Mouse (Mus musculus) testis, adult 2 months (tissue): ENCODE measurements around the gene Tfap2b. TPM values are rescaled to one million over a fixed set of nuclear protein-coding genes. Genes with fewer than 3 reads are reported as not detected.

Experiments
- H3K27ac ChIP-seq: fragments of 200-500 bp; 2 replicates; pipeline ENCODE4 v1.5.1; 2012; ENCODE audit warnings: low read depth, low read length; ENCODE audit not compliant: control insufficient read depth, insufficient read depth
- H3K27me3 ChIP-seq: fragments of 200-500 bp; 2 replicates; pipeline ENCODE4 v1.6.1; 2012; ENCODE audit warnings: mild to moderate bottlenecking, low read length, moderate library complexity; ENCODE audit not compliant: control insufficient read depth, insufficient read depth
- H3K36me3 ChIP-seq: fragments of 200-500 bp; 2 replicates; pipeline ENCODE4 v1.6.1; 2012; ENCODE audit warnings: mild to moderate bottlenecking, low read length; ENCODE audit not compliant: control insufficient read depth, insufficient read depth
- H3K4me1 ChIP-seq: fragments of 200-500 bp; 2 replicates; pipeline ENCODE4 v1.6.1; 2012; ENCODE audit warnings: low read length; ENCODE audit not compliant: control insufficient read depth, insufficient read depth
- H3K4me3 ChIP-seq: fragments of 200-500 bp; 2 replicates; pipeline ENCODE4 v1.5.1; 2012; ENCODE audit warnings: low read depth, mild to moderate bottlenecking, low read length, moderate library complexity, mixed read lengths; ENCODE audit not compliant: control insufficient read depth
- CTCF ChIP-seq: fragments of 200-500 bp; IDR thresholded peaks from 2 replicates; pipeline ENCODE4 v1.5.1; 2012; ENCODE audit warnings: low read depth, mild to moderate bottlenecking, inconsistent platforms, low read length, moderate library complexity; ENCODE audit not compliant: control insufficient read depth, insufficient read depth, insufficient replicate concordance
- POLR2A ChIP-seq: fragments of 200-500 bp; IDR thresholded peaks from 2 replicates; pipeline ENCODE4 v1.6.1; 2012; ENCODE audit warnings: low read depth, mild to moderate bottlenecking, inconsistent platforms, low read length, moderate library complexity; ENCODE audit not compliant: control insufficient read depth
- polyA plus RNA-seq: library from polyadenylated mRNA; depleted of rRNA; stranded (reverse); fragments of >200 nt; gene quantifications from 2 replicates; pipeline ENCODE4 v1.2.3, GENCODE M21; 2012; rRNA removed

Gene Tfap2b
- polyA plus RNA-seq, 1 experiment = not detected

DNA sequence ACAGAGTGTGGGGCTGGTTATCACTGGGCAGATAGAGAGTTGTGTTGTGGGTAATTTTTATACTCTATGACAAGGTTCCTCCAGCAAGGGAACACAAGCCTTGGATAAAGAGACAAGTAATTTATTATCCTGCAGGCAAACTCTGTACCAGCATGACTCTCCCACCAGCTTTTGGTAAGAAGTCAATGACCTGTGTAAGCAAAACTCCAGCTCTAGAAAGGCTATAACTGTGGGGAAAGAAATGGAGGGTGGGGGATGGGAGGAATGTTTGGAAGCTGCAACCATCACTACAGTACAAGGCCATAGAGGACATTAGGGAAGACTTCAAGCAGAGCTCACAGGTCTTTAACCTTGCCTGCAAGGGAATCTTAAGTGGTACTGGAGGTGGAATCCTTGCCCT lies 31.3 kb downstream of the Tfap2b start:
- Histone ChIP-seq H3K4me3 (peak overlapping the region; percentile 36; the same call in 1 of the 2 replicates), H3K27me3 (peaks cover 4% of the 10 kb centered on the region; the same call in 1 of the 2 replicates), H3K27ac (no peak overlapping the region), H3K4me1 (no peaks in the 10 kb centered on the region; the same call in 1 of the 2 replicates), H3K36me3 (no peaks in the 10 kb centered on the region)
- TF ChIP-seq CTCF (no peak), POLR2A (no peak)

DNA sequence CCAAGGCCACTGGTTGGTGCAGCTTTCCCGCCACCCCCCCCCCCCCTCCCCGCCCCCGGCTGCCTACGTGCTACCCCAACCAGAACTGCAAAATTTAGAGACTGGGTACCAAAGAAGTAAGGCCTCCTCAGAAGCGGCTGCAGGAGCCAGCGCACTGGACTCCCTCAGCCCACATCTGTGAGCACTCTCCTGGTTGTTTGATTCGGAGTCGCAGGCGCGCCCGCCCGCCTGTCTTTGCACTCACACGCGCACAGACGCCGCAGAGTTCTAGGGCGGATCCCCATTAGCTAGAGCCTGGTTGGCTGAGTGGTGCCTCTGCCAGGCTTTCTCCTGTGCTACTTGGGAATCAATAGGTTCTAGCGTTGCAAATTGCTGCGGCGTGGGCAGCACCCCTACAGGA lies 32.6 kb downstream of the Tfap2b start:
- Histone ChIP-seq H3K27ac (no peak overlapping the region), H3K4me1 (no peaks in the 10 kb centered on the region; the same call in 1 of the 2 replicates), H3K36me3 (no peaks in the 10 kb centered on the region), H3K27me3 (peaks cover 2% of the 10 kb centered on the region; the same call in 1 of the 2 replicates), H3K4me3 (peak overlapping the region; percentile 46)
- TF ChIP-seq CTCF = no peak
- TF ChIP-seq POLR2A = no peak

DNA sequence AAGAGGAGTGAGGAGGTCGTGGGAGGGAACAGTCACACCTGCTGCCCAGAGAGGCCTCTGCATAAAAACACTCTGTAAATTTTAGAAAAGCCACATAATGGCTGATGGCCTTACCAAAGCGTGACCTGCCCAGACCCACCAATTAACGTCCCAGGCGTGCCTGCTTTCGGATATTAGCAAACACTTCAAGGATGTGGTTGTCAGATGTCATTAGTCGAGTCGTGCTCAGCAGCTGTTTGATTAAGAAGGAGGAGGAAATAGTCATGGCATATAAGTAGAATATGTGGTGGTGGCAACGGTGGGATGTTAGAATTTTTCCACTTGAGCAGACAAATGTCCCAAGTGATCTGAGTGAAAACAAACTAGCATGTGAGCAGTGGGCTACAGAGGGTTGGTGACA lies 33.3 kb downstream of the Tfap2b start:
- Histone ChIP-seq H3K27me3 (peaks cover 2% of the 10 kb centered on the region; the same call in 1 of the 2 replicates), H3K27ac (no peak overlapping the region), H3K36me3 (no peaks in the 10 kb centered on the region), H3K4me3 (peak overlapping the region; percentile 46), H3K4me1 (no peaks in the 10 kb centered on the region; the same call in 1 of the 2 replicates)
- no peak for TF ChIP-seq CTCF
- TF ChIP-seq POLR2A = no peak

DNA sequence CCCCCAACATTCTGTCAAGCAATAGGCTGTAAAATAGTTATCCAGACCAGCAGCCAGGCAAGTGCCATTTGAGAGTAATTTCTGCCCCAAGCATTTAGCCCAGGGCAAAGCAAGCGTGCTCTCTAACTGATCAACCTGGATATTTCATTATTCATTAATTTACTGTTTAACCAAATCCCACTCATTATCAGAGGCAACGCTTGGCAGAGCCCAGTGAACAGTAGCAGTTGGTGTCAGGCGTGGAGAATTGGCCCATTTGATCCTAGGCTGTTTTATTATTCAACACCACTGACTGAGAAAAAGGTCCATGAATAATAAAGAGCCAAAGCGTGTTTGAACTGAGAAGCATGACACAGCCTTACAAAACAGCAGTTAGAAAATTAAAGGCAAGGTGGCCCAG lies 36.3 kb downstream of the Tfap2b start:
- Histone ChIP-seq H3K27me3 (no peaks in the 10 kb centered on the region), H3K4me3 (no peak overlapping the region), H3K4me1 (no peaks in the 10 kb centered on the region; the same call in 1 of the 2 replicates), H3K36me3 (no peaks in the 10 kb centered on the region), H3K27ac (no peak overlapping the region)
- TF ChIP-seq CTCF = no peak
- TF ChIP-seq POLR2A = no peak

DNA sequence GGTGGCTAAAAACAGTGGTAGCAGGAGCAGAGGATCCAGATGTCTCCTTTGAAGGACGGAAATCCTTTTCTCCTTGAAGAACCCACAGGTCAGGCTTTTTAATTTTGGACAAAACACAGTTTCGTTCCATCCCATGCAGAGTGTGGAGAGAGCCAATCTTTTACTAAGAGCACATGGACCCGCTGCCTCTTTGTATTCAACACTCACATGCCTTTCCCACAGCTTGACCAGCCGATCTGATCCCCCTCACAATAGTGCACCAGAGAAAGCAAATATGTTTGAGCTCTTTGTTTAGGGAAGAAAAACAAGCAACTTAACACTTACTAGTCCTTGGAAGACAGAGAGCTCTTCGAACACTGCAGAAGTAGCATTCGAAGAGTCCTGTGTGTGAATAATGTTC lies 42.6 kb downstream of the Tfap2b start:
- no peak overlapping the region for H3K4me3 ChIP-seq
- no peaks in the 10 kb centered on the region for H3K4me1 ChIP-seq
- no peak for TF ChIP-seq POLR2A
- H3K27me3 ChIP-seq = no peaks in the 10 kb centered on the region
- H3K36me3 ChIP-seq = no peaks in the 10 kb centered on the region
- no peak overlapping the region for H3K27ac ChIP-seq

DNA sequence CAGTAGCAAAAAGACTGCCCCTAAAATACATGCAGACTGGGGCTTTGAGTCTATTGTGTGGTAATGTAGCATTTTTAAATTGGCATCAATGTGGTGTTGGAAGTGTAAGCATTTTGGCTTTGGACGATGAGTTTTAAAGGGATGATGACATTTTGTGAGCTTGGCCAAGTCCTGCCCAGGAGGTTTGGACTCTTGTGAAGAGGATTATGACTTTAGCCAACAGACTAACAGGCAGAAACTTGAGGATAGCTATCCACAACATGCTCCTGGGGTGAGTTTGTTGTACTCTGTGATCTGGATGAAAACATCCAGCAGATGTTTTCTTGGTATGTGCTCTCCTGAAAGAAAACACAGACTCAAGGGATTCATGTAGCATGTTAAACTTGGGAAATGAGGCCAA lies 60.9 kb downstream of the Tfap2b start:
- Histone ChIP-seq H3K27ac (no peak overlapping the region), H3K4me3 (no peak overlapping the region), H3K36me3 (no peaks in the 10 kb centered on the region), H3K4me1 (0 out of 2 replicates have a peak, but pooled peaks cover 2% of the 10 kb centered on the region), H3K27me3 (no peaks in the 10 kb centered on the region)
- TF ChIP-seq POLR2A (no peak), CTCF (no peak)

Other genes with a start within 250 kb of the Tfap2b start
- not detected in 2 replicates for gene Tfap2d, start 105.9 kb upstream of the Tfap2b start, polyA plus RNA-seq